Mouse (Mus musculus): ENCODE results near the gene Btbd35f16.
"Not testable (repeated sequence)": the region's sequence is repeated elsewhere in the genome, so short reads cannot be mapped to it uniquely, and the experiment has no call there.

Gene Btbd35f16

GRCm38 (mm10) chrX:3956902-3957301 is at the start of gene Btbd35f16:
Gene Btbd35f16 (minus strand): TSS chrX:3957002.
- DNase-seq (ENCODE audit: low read depth, low spot score): not testable (repeated sequence)
